Mouse (Mus musculus) C2C12 (cell line): Measurements from ENCODE around the gene Foxp1.

Experiments used
- CTCF ChIP-seq: IDR thresholded peaks from one replicate; pipeline ENCODE4 v1.5.1; 2011; ENCODE audit not compliant: control insufficient read depth, insufficient read depth, insufficient read length
- FOSL1 ChIP-seq: IDR thresholded peaks from one replicate; pipeline ENCODE4 v1.8.0; 2011; ENCODE audit warnings: mild to moderate bottlenecking, low read length; ENCODE audit not compliant: poor library complexity, insufficient read depth, severe bottlenecking
- MYOD1 ChIP-seq: IDR thresholded peaks from one replicate; pipeline ENCODE4 v1.6.1; 2011; ENCODE audit warnings: low read depth; ENCODE audit not compliant: control insufficient read depth, insufficient read length
- MYOG ChIP-seq: IDR thresholded peaks from one replicate; pipeline ENCODE4 v1.6.1; 2011; ENCODE audit not compliant: control insufficient read depth, insufficient read length; ENCODE audit errors: extremely low read depth
- USF1 ChIP-seq: IDR thresholded peaks from one replicate; pipeline ENCODE4 v1.6.1; 2011; ENCODE audit warnings: low read depth, mild to moderate bottlenecking, control low read depth, moderate library complexity

- TF ChIP-seq CTCF (no peak), FOSL1 (no peak), MYOD1 (no peak), USF1 (no peak), MYOG (no peak)
Measured at GRCm38 (mm10) chr6:99220472-99220871, 302.0 kb downstream of the Foxp1 start.
